Mouse (Mus musculus) monocyte, adult 5-6 weeks (primary cell): ENCODE data around the gene Zbtb20. TPM values are rescaled to one million over a fixed set of nuclear protein-coding genes. Genes with fewer than 3 reads are reported as not detected.

Experiments used
- ATAC-seq: fragments of 153-309, 156-312 bp; replicated peaks from 2 replicates; pipeline ENCODE4 v1.8.0; 2017; ENCODE audit warnings: mild to moderate bottlenecking; ENCODE audit not compliant: low TSS enrichment, insufficient number of reproducible peaks, severe bottlenecking, poor library complexity, low FRiP score
- total RNA-seq: library from RNA; stranded (forward); fragments of 200-1000, 200-491, 200-594 nt; gene quantifications from 3 replicates; pipeline ENCODE4 v1.2.3, GENCODE M21; 2017

Zbtb20 gene
- total RNA-seq, 1 experiment from 2014 or later, result 9.1 TPM

DNA sequence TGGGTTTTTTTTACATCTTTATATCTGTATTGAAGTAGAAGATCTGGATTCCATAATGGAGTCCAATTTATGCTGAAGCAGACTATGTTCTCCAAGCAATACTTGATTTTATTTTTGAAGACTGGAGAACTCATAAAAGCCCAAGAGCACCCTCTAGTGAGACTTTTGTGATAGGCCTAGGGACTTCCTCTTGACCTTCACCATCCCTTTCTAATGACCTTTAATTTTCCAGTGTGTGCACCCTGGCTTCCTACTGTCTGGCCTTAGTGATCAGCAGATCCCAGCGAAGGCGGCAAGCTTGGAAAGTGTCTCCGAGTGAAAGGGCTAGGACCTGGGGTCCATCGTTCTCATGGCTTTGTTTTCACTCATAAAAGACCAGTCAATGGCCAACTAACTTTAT, 292.8 kb downstream of the Zbtb20 start:
- no peak for ATAC-seq

DNA sequence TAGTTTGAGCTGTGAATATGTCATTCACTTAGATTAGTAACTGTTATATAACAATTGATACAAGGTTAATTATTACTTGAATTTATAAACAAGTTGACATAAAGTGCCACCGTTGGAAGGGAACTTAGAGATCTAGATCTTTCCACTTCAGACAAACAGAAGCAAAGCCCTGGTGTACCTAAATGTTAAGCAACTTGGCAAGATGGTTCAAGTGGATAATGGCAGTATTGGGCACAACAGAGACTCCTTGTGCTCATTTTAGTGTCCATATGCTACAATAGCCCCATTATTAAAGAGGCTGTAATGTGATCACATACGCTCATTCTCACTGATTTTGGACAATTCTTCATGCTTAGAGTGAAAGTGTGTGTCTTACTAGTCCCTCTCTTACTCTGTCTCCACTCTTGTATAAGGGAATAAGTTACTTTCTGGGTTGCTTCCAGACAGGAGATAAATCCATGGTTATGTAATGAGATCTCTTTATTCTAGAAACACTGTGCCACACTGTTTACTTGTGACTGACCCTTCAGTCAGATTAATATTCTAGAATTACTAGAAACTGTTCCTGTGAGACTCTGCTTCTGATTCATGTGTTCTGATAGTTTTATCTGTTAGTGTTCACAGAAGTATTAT, 293.7 kb downstream of the Zbtb20 start:
- no peak for ATAC-seq

DNA sequence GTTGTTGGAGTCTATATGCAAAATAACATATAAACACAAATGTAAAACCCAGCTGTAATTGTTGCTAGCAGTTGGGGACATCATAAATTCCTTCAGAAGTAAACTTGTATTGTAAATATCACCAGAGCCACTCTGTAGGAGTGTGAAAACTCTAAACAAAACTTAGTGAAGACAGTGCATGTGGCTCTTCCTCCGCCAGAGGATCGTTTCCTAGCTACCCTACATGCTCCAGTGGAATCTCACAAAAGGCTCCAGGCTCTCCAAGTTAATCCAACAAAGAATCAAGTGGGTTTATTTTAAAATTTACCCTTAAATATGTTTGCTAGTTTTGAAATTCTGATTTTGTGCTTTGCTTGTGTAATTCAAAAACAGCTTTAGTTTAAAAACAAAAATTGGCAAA, 296.5 kb downstream of the Zbtb20 start:
- no peak for ATAC-seq

DNA sequence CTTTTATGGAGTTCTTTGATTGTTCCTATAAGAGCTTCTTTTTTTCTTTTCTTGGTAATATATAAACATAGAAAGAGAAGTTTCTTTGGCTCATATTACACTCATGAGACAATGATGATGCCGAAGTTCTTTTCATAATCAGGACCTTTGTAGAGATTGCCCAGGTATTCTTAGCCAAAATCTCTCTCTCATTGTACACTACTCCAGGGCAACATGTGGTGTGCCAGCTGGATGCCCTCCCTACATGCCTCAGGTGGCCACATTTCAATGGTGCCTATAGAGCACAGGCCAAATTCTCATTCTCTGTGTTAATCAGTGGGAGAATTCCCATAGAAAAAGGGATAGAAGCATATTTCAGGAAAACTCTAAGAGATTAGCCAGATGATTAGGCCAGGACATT, 297.2 kb downstream of the Zbtb20 start:
- no peak for ATAC-seq

DNA sequence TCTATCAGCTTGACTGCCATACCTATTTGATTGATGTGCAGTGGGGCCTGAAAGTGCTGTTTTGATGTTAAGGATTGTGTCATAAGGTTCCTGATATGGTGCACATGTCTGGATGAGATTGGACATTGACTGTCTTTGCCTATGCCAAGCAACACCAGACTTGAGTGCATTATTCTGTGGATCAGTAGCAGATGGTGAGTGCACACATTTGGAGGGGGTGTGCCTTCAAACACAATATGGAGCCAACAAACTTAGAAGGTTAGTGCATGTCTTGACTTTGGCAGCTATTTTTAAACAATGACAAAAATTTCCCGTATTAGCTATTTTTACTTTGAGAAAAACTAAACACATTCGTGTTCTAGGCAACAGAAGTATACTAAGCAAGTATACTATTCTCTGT, 299.1 kb downstream of the Zbtb20 start:
- no peak for ATAC-seq

- no peak for ATAC-seq
Measured at GRCm38 (mm10) chr16:43181038-43181437, 305.4 kb downstream of the Zbtb20 start.

GRCm38 (mm10) chr16:43190390-43190789, 314.7 kb downstream of the Zbtb20 start:
- no peak for ATAC-seq

DNA sequence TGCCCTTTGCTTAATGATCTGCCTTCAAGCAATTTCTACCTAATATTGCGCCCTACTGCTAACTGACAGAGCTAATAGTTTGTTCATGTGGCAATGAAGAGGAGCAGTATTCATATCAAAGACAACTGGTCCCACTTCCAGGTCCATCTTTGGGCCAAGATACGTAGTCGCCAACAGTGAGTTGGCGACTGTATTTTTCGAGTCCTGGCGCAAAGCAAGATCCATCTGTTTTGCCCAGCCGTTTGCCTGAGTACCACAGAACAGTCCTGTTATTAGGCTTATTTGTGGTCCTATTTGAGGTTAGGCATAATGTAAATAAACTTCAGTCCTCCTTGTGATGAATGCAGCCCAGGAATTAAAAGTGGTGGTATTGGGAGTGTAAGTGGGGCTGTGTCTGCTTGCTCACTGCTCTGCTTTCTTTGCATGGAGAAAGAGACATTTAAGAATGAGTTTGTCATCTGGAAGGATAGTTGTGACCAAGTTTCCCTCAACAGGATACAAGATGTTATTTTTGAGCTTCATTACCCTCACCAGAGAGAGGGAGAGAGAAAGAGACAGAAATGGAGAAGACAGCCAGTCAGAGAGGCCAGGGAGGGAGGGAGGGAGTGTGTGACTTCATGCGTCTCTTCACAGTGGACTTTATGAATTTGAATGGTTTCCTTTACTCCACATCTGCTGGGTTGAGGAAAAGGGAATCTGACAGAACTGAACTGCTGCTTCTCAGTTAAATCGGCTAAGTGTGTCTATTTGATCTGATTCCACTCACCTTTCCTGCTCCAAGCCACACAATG, 315.6 kb downstream of the Zbtb20 start:
- no peak for ATAC-seq

- no peak for ATAC-seq
Measured at GRCm38 (mm10) chr16:43193631-43194239, 318.1 kb downstream of the Zbtb20 start.

DNA sequence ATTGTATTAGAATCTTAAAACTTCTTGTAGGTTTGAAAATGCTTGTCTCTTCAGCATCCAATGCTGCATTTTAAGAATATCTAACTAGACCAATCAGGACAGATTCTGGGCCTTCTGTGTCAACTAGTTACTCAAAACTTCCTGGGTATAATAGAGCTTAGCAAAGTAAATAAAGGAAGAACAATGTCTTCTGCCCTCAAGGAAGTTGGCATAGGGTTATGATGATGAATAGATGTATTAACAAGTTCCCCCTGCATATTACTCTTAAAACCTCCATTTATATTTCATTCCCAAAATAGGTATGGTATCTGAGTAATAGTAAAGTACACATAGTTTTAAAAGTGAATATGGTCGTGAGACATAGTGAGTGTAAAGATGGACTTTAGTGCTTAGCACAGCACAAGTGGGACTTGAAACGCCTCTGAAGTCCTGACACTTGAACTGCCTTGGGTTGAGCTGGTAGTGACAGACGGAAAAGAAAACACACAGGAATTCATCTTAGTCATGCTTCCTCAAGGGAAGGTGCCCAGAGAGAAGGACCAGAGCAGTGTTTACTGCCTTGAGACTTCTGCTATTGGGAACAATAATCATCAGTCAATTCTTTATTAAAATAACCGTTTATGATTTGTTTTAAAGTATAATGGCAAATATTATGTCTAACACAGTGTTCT, 341.8 kb downstream of the Zbtb20 start:
- ATAC-seq, result no peak

DNA sequence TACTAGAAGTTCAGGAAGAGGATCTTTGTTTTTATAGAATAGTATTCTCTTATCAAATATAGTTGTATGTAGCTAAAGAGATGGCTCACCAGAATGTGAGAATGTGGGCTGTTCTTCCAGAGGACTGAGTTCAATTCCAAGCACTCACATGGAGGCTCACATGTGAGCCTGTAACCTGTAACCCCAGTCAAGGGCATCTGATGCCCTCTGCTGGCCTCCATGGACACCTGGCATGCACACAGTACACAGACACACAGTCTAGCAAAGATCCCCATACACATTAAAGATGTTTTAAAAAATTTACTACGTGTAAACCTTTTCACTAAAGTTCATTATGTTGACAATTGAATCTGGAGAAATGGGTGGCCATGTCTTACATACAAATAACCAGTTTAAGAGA, 343.7 kb downstream of the Zbtb20 start:
- ATAC-seq, result no peak

DNA sequence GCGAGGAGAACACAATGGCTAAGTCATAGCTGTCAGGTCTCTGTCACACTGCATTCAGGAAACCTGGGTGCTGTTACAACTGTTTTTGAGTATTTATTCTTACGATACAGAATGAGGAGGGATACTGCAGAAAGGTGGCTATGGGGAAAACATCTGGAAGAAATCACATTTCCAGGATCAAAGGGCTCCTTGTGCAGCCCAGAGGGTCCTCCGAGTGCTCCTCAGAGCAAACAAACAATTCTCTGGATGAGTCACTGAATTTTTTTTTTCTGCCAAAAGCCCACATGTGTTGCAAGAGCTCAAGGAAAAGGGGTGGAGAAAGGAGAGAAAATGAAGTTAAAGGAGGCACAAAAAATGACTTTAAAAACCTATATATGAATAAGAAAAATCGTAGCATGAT, 345.6 kb downstream of the Zbtb20 start:
- no peak for ATAC-seq

GRCm38 (mm10) chr16:43230253-43230652, 354.6 kb downstream of the Zbtb20 start:
- ATAC-seq, result no peak

DNA sequence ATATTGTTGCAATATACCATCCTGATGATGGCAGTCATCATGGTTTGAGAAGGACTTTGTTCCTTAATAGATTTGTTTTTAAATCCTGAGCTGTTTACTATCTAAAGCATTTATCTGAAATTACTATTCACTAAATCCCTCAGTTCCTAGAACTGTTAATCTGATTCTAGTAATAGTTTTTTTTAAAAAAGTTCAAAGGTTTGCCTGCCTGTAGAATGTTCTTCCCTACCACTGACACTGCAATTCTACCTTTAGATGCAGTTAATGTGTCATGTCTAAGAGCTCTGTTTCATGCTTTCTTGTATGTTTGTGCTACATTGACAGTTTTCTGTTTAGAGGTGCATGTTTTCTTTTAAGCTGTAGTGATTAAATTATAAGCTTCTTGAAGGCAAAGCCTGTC, 358.6 kb downstream of the Zbtb20 start:
- no peak for ATAC-seq

GRCm38 (mm10) chr16:43235317-43235716, 359.6 kb downstream of the Zbtb20 start:
- ATAC-seq, result no peak

GRCm38 (mm10) chr16:43235721-43236159, 360.1 kb downstream of the Zbtb20 start:
- ATAC-seq, result no peak

DNA sequence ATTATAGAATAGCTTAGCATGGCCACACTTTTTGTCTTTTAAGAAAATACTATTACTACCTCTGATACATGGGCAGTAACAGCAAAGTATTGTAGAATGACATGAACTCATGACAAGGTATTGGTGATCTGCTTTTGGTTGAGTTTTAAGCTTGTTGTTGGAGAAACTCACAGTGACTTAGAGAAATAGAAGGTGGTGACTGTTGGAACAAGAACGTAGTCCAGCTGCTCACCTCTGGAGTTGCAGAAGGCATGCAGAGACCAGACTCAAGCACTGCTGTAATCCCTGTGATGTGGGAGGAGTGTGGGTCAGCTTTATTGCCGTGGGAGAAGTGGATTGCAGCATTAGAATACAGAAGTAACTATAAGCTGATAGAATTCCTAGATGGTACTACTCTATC, 361.9 kb downstream of the Zbtb20 start:
- no peak for ATAC-seq

- no peak for ATAC-seq
Measured at GRCm38 (mm10) chr16:43247026-43247425, 371.3 kb downstream of the Zbtb20 start.

GRCm38 (mm10) chr16:43253077-43253476, 377.4 kb downstream of the Zbtb20 start:
- ATAC-seq, result no peak
